In genomic region chr2:158377811-158378210, GRCm38 (mm10) we compare ENCODE assay signal across 13 mouse cellular contexts. TPM values are rescaled to one million over a fixed set of nuclear protein-coding genes. Genes with fewer than 3 reads are reported as not detected.
A peak's percentile ranks its signal among the peaks of the same experiment; 100 is the strongest.
DNase-seq lines count a peak whose midpoint lies in the region; ATAC-seq lines count a peak whose summit lies in the region.
"Had no signal": no experiment of that assay in that cellular context is flagged by ENCODE, and none has a peak within 500 bp of the region (broad histone marks: within the 10 kb centered on the region; RNA-seq: fewer than 3 reads in every experiment).

No protein-coding gene starts in this region.

- H3K4me1 ChIP-seq in midbrain, embryonic 14.5 days (ENCODE audit: control insufficient read depth, insufficient read depth, low read length): no peaks in the 10 kb centered on the region
- 0 out of 2 replicates have a peak, but pooled peaks cover 4% of the 10 kb centered on the region for H3K4me1 ChIP-seq in midbrain, embryonic 11.5 days (ENCODE audit: control insufficient read depth, insufficient read depth, low read length)
- peaks cover 22% of the 10 kb centered on the region for H3K4me1 ChIP-seq in hindbrain, embryonic 16.5 days (ENCODE audit: control insufficient read depth, insufficient read depth, low read depth, low read length)

- H3K4me3 ChIP-seq in midbrain, embryonic 14.5 days (replicated peaks; ENCODE audit: low read depth, low read length): no peak overlapping the region
- no peak overlapping the region for H3K4me3 ChIP-seq in midbrain, embryonic 11.5 days (ENCODE audit: low read depth, low read length)
- H3K4me3 ChIP-seq in hindbrain, embryonic 16.5 days (ENCODE audit: low read length): peak overlapping the region; percentile 63
- H3K4me3 ChIP-seq: heart, embryonic 15.5 days; liver, embryonic 12.5 days had no signal

- H3K4me2 ChIP-seq in midbrain, embryonic 14.5 days (ENCODE audit: low read length): peak overlapping the region; percentile 56
- no peak overlapping the region for H3K4me2 ChIP-seq in midbrain, embryonic 11.5 days
- peak overlapping the region; percentile 55 for H3K4me2 ChIP-seq in hindbrain, embryonic 16.5 days (ENCODE audit: low read length)
- H3K4me2 ChIP-seq: heart, embryonic 15.5 days; liver, embryonic 12.5 days had no signal

- DNase-seq in frontal cortex, postnatal 36 days (ENCODE audit: low spot score in 2 of 2): peak; percentile 39 to 44
- DNase-seq in midbrain, embryonic 14.5 days: no peak
- no peak for DNase-seq in midbrain, embryonic 11.5 days (ENCODE audit: low spot score, missing footprints)
- DNase-seq in right cerebral cortex, postnatal 25 days: peak; percentile 30
- no peak for DNase-seq in embryo, embryonic 9.5 days (ENCODE audit: extremely low spot score)
- DNase-seq: kidney, adult 9 months; thymus, adult 2 months had no signal

- ATAC-seq in frontal cortex, adult (ENCODE audit: low TSS enrichment): no peak
- no peak for ATAC-seq in midbrain, embryonic 14.5 days (ENCODE audit: low FRiP score, low TSS enrichment)
- ATAC-seq in midbrain, embryonic 11.5 days (ENCODE audit: low FRiP score): no peak
- no peak for ATAC-seq in hindbrain, embryonic 16.5 days
- ATAC-seq: activated CD4-positive, CD25-positive, alpha-beta regulatory T cell, adult 4 months; CD4-positive, CD25-positive, alpha-beta regulatory T cell, adult 4 months; liver, embryonic 12.5 days had no signal

- H3K27me3 ChIP-seq in midbrain, embryonic 14.5 days (ENCODE audit: control insufficient read depth, insufficient read depth, low read length): no peaks in the 10 kb centered on the region
- H3K27me3 ChIP-seq in midbrain, embryonic 11.5 days (ENCODE audit: control insufficient read depth, insufficient read depth, low read length): peaks cover 2% of the 10 kb centered on the region; the same call in 1 of the 2 replicates
- no peaks in the 10 kb centered on the region for H3K27me3 ChIP-seq in hindbrain, embryonic 16.5 days (replicated peaks; ENCODE audit: control insufficient read depth, insufficient read depth, low read length)

- WGBS in midbrain, embryonic 14.5 days: 86% methylated on average over 1 of the region's 1 CpGs
- 88% methylated on average over 1 of the region's 1 CpGs for WGBS in midbrain, embryonic 11.5 days
- 82% methylated on average over 1 of the region's 1 CpGs for WGBS in hindbrain, embryonic 16.5 days

- no peaks in the 10 kb centered on the region for H3K9me3 ChIP-seq in midbrain, embryonic 14.5 days (ENCODE audit: control insufficient read depth, low read length)
- no peaks in the 10 kb centered on the region for H3K9me3 ChIP-seq in midbrain, embryonic 11.5 days (ENCODE audit: control insufficient read depth, low read length)
- no peaks in the 10 kb centered on the region for H3K9me3 ChIP-seq in hindbrain, embryonic 16.5 days (ENCODE audit: control insufficient read depth, low read length)
- H3K9me3 ChIP-seq: heart, embryonic 15.5 days; liver, embryonic 12.5 days had no signal

- no peak overlapping the region; the same call in 1 of the 2 replicates for H3K9ac ChIP-seq in midbrain, embryonic 14.5 days (replicated peaks; ENCODE audit: low read length)
- H3K9ac ChIP-seq in midbrain, embryonic 11.5 days (ENCODE audit: low read length): no peak overlapping the region
- peak overlapping the region; percentile 31; the same call in 1 of the 2 replicates for H3K9ac ChIP-seq in hindbrain, embryonic 16.5 days (ENCODE audit: low read depth, low read length)
- H3K9ac ChIP-seq: heart, embryonic 15.5 days; liver, embryonic 12.5 days had no signal

- peaks cover 23% of the 10 kb centered on the region for H3K36me3 ChIP-seq in midbrain, embryonic 14.5 days (ENCODE audit: control insufficient read depth, insufficient read depth, low read length)
- no peaks in the 10 kb centered on the region for H3K36me3 ChIP-seq in midbrain, embryonic 11.5 days (ENCODE audit: control insufficient read depth, insufficient read depth, low read length)
- H3K36me3 ChIP-seq in hindbrain, embryonic 16.5 days (ENCODE audit: control insufficient read depth, insufficient read depth, low read length): peaks cover 11% of the 10 kb centered on the region
- H3K36me3 ChIP-seq: heart, embryonic 15.5 days; liver, embryonic 12.5 days had no signal

- no peak overlapping the region for H3K27ac ChIP-seq in midbrain, embryonic 14.5 days (replicated peaks; ENCODE audit: low read depth, low read length)
- no peak overlapping the region for H3K27ac ChIP-seq in midbrain, embryonic 11.5 days (ENCODE audit: low read depth, low read length)
- no peak overlapping the region for H3K27ac ChIP-seq in hindbrain, embryonic 16.5 days (ENCODE audit: low read depth, low read length)
- H3K27ac ChIP-seq: heart, embryonic 15.5 days; liver, embryonic 12.5 days had no signal

RNA-seq across cellular contexts. Expression of gene Snhg11, which starts 2.4 kb away (rescaled TPM):
- 225 and 337 TPM in 2 replicates for polyA plus RNA-seq in midbrain, embryonic 14.5 days (2014; fragmentation: Nextera tagmentation; extraction: Ambion mirVana)
- 19.8 and 24.1 TPM in 2 replicates for polyA plus RNA-seq in midbrain, embryonic 11.5 days (2014; fragmentation: Nextera tagmentation; extraction: Ambion mirVana)
- 809 and 814 TPM in 2 replicates for polyA plus RNA-seq in hindbrain, embryonic 16.5 days (2015; fragmentation: Nextera tagmentation; extraction: Ambion mirVana)

RNA-seq across cellular contexts. Expression of gene Ralgapb, which starts 31.8 kb away (rescaled TPM):
- 31.4 and 32.6 TPM in 2 replicates for polyA plus RNA-seq in midbrain, embryonic 14.5 days (2014; fragmentation: Nextera tagmentation; extraction: Ambion mirVana)
- 20.1 and 22.4 TPM in 2 replicates for polyA plus RNA-seq in midbrain, embryonic 11.5 days (2014; fragmentation: Nextera tagmentation; extraction: Ambion mirVana)
- polyA plus RNA-seq in hindbrain, embryonic 16.5 days (2015; fragmentation: Nextera tagmentation; extraction: Ambion mirVana): 19.1 and 21.7 TPM in 2 replicates

Comparison
In these comparisons a context has a peak if more than half of its experiments do, and no peak if none do; other contexts are left out.
1. DNase-seq: peak in frontal cortex, postnatal 36 days (2 of 2) and right cerebral cortex, postnatal 25 days (single experiment); none in midbrain, embryonic 14.5 days (single experiment), midbrain, embryonic 11.5 days (single experiment) and embryo, embryonic 9.5 days (single experiment).